Mouse (Mus musculus): Measurements from ENCODE around the gene Rbfox2.

GRCm38 (mm10) chr15:77265318-77265717 lies 41.5 kb downstream of the Rbfox2 start:
- TF ChIP-seq CTCF (IDR thresholded peaks at IDR 0.05; ENCODE audit: low read depth, low read length), result no peak
- TF ChIP-seq POLR2A (IDR thresholded peaks at IDR 0.05; ENCODE audit: extremely low read depth, insufficient read depth, low read length), result no peak

Data from liver, adult 2 months (tissue).